Mouse (Mus musculus) neural tube, embryonic 10.5 days (tissue): ENCODE results near the gene Apaf1.

ENCODE experiments used
- DNase-seq: peaks from one replicate; pipeline ENCODE4 v3.0.0-alpha.2; 2017; ENCODE audit warnings: low spot score; ENCODE audit errors: extremely low spot score

Apaf1 gene

GRCm38 (mm10) chr10:90983046-90983445 lies 99.5 kb downstream of the Apaf1 start:
- no peak for DNase-seq

- no peak for DNase-seq
Observed at GRCm38 (mm10) chr10:90981811-90982210, 100.8 kb downstream of the Apaf1 start.

GRCm38 (mm10) chr10:90974491-90974890 lies 108.1 kb downstream of the Apaf1 start:
- DNase-seq: no peak

GRCm38 (mm10) chr10:90974084-90974483 lies 108.5 kb downstream of the Apaf1 start:
- no peak for DNase-seq

- peak; percentile 29 for DNase-seq
Observed at GRCm38 (mm10) chr10:90970560-90970959, 112.0 kb downstream of the Apaf1 start.

GRCm38 (mm10) chr10:90969355-90970174 lies 113.0 kb downstream of the Apaf1 start:
- DNase-seq: peak; percentile 52

- no peak for DNase-seq
Observed at GRCm38 (mm10) chr10:90968247-90968646, 114.3 kb downstream of the Apaf1 start.

- DNase-seq: no peak
Observed at GRCm38 (mm10) chr10:90966821-90967220, 115.7 kb downstream of the Apaf1 start.

- no peak for DNase-seq
Observed at GRCm38 (mm10) chr10:90965671-90966315, 116.8 kb downstream of the Apaf1 start.

- no peak for DNase-seq
Observed at GRCm38 (mm10) chr10:90964511-90964910, 118.1 kb downstream of the Apaf1 start.

GRCm38 (mm10) chr10:90960374-90960773 lies 122.2 kb downstream of the Apaf1 start:
- DNase-seq: no peak

GRCm38 (mm10) chr10:90953821-90954220 lies 128.7 kb downstream of the Apaf1 start:
- DNase-seq: no peak

GRCm38 (mm10) chr10:90953103-90953709 lies 129.4 kb downstream of the Apaf1 start:
- DNase-seq: no peak

GRCm38 (mm10) chr10:90947608-90948373 lies 134.8 kb downstream of the Apaf1 start:
- DNase-seq: no peak

GRCm38 (mm10) chr10:90947043-90947442 lies 135.5 kb downstream of the Apaf1 start:
- DNase-seq: no peak

- no peak for DNase-seq
Observed at GRCm38 (mm10) chr10:90942001-90942700, 140.4 kb downstream of the Apaf1 start.

- DNase-seq: no peak
Observed at GRCm38 (mm10) chr10:90940521-90941520, 141.7 kb downstream of the Apaf1 start.
